Mouse (Mus musculus): ENCODE data around the gene Fbxw7.

- TF ChIP-seq CTCF (IDR thresholded peaks at IDR 0.05; ENCODE audit: extremely low read depth, insufficient read depth, low read length) (no peak), POLR2A (IDR thresholded peaks at IDR 0.05; ENCODE audit: extremely low read depth, insufficient read depth, low read length) (peak; percentile 72)
Measured at GRCm38 (mm10) chr3:85015667-85016066, 200.6 kb downstream of the Fbxw7 start.
